Mouse (Mus musculus): Measurements from ENCODE around the gene Tmem184b. TPM values are rescaled to one million over a fixed set of nuclear protein-coding genes. Genes with fewer than 3 reads are reported as not detected.

Gene Tmem184b
- total RNA-seq, 1 experiment from 2014 or later = 54.5 TPM

DNA sequence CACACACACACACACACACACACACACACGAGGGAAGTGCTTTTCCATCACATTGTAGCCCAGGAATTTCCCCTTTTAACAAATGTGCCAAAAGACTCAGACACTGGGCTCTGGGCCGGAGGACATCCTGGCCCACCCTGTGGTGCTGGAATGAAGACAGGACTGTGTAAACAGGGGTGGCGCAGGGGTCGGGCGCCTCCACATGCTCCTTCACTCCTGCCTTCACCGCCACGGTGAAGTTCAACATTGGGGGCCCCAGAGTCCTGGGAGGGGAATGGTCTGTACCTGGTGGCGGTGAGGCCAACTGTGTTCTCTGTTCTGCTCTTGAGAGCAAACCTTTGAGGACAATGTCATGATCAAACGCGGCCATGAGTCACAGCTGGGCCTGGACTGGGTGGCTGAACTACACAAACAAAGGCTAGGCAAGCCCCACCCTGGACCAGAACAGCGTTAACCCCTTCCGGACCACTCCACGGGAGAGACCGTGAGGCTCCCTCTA lies 35.0 kb downstream of the Tmem184b start:
- peak; percentile 58 for DNase-seq

DNA sequence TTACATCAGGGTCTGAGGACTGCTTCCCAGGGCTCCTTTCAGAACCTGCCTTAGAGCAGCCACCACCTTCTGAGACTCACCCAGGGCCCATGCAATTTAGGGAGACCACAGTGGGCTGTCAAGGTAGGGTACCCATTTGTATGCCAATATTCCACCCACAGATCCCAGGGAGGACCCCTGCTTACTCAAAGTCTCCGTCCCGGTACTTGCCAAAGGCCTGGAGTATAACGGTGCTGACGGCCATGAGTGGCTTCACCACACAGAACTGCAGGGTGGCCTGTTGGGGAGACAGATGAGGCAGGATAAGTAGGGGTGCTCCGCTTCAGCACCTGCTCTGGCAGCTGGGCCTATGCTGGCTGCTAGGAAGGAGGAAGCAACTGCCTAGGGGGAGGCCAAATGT lies 37.0 kb downstream of the Tmem184b start:
- no peak for DNase-seq

DNA sequence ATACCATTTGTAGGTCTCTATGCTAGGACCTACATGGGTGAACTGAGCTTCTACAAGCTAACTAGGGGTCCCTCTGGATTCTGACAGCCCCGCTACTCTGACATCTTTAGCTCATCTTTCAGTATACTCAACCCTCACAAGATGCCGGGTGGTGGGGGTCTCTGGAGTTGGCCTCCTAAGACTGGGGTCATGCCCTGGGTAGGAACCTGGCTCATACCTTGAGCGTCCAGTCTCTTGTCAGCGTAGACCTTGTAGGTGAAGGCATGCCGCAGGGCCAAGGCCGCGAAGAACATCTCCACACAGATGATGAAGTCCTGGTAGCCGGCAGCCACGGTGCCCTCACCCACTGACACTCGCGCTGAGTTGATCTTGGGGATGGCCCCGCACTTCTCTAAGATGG lies 38.3 kb downstream of the Tmem184b start:
- DNase-seq = no peak

DNA sequence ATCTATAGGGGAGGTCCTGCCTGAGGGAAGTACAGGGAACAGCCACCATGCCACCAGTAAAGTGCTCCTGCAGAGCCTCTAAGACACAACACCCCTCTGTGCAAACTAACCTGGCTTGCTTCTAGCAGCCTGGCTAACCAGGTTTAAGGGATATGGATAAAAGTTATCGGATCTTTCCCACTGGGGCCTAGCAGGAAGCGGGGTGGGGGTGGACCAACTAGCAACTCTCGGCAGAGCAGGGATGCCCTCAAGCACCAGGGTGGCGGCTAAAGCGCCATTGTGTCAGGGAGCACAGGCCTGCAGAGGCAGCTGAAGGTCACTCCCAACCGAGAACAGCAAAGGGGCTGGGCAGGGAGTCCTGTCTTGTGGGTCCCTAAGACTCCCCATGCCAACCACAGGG lies 39.2 kb downstream of the Tmem184b start:
- no peak for DNase-seq

DNA sequence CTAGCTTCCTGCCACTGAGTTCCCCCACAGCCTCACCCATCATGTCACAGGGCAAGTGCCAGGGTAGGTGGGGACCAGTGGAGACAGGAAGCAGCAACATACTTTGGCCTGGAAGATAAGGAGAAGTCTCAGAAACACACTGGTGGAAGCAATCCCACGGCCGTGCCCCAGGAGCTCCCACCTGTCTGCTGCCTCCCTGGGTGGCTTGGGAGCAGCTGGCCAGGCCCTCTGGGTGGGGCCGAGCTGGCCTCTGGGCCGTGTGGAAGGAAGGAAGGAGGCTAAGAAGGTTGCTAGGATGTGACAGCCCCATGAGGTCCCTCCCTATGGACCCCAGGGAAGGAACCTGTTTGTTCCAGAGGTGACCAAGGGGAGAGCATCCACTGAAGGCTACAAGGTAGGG lies 42.3 kb downstream of the Tmem184b start:
- DNase-seq = no peak

DNA sequence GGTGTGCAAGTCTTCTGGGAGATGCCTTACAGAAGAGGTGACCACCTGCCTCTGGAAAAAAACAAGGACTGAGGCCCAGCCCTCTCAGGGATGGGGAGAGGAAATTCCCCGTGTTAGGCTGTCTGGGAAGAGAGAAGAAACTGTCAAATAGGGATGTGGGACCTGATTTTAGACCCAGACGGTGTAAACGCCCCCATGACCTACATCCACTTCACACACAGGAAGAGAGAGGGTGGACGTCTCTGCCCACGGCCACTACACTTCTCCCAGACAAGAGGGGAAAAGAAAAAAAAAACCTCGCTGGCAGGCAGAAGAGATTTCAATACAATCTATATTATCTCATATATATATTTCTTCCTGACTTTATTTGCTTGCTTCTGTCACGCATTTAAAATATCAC lies 43.0 kb downstream of the Tmem184b start:
- no peak for DNase-seq

DNA sequence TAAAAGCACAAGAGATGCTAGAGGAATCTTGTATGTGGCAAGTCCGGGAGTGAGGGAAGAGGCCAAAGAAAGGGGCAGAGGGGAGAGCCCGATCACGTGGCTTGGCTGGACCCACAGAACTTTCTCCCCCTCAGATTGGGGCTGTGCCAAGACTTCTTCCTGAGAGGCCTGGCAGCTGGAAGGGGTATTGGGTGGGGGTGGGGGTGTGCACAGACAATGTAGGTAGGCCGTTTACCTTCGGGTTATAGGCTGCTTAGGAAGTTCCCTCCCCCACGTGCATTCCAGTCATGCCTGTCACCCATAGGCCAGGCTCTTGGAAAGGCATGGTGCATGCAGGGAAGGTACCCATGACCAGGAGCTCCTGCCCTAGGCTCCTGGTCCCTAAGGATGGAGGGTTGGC lies 43.4 kb downstream of the Tmem184b start:
- no peak for DNase-seq

DNA sequence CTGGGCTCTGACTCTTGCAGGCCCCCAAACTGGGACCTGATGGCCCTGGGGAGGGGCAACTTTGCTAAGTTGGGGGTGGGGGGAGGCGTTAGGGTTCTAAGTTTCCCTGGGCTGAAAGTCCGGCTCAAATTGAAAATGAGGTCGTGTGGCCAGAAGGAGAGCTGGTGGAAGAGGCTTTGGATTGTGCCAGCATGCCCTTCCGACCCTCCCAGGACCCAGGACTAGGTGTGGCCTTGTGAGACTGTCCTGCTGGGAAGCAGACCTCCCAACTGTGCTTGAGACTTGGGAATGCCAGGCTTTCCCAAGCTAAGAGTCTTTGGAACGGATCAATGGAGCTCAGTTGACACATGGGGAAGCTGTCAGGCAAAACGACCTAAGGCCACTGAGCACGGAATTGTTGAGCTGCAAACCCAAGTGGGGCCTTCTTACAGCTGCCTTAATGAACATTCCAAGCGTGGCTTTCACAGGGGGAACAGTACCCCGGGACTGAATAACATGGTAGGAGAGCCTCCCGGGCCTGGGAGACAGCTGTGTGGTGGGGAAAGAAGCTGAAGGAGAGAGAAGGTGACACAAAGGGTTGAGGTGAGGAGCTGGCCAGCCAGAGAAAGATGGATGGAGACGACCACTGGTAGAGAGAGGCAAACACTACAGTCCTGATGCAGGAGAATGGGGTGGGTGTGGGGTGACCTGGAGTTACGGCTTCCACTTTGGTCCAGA lies 45.2 kb downstream of the Tmem184b start:
- no peak for DNase-seq

DNA sequence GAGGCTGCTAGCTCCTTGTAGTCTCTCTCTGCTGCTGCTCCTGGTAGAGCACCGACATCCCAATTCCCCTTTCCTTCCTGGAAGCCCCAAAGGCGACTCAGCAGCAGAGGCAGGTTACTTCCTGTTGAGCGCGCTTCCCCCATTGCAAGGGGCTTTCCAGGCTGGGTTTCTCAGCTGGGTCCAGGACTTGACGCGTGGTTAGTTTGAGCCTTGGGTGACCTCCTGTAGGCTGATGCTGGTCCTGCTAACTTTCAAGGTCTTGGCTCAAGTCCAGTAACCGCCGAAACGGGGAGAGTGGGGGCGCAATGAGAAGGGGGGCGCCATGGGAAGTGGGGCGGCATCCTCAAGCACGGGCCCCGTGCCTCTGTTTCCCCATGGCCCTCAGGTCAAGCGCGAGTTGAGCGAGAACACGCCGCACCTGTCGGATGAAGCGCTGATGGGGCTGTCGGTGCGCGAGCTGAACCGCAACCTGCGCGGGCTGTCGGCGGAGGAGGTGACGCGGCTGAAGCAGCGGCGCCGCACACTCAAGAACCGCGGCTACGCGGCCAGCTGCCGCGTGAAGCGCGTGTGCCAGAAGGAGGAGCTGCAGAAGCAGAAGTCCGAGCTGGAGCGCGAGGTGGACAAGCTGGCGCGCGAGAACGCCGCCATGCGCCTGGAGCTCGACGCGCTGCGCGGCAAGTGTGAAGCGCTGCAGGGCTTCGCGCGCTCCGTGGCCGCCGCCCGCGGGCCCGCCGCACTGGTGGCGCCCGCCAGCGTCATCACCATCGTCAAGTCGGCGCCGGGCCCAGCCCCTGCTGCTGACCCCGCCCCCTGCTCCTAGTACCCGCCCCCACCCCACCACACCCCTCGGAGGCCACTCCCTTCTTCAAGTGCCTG lies 46.1 kb downstream of the Tmem184b start:
- DNase-seq = peak; percentile 74

DNA sequence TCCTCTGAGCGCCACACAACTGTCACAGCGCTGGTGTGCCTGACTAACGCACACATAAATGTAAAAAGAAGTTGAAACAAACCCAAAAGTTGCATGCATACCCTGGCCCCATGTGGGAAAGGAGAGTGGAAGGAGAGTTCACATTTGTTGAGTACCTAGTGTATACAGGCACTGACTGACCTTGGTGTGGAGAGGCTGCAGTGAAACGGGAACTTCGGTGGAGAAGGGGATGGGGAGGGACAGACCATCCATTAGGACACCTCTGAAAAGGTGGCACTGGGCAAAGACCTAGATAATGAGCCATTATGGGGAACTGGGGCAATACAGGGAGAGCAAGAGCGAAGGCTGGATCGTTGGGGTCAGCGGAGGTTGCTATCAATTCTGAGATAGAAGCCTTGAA lies 46.9 kb downstream of the Tmem184b start:
- DNase-seq = no peak

DNA sequence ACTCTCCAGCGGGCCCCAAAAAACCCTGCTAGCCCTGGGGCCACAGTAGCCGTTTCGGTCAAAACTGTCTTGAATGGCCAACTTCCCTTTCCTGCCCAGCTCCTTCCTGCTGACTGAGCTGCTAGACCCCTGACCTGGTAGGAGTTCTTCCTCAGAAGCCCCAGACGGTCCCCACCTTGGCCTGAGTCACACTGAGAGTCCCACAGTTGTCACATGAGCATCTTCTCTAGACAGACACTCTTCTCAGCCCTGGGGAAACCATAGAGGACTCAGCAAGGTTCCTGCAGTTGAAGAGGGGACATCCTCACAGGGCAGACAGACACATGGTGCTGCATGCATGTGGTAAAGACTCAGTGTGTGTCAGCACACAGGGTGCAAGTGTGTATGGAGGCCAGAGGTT lies 48.8 kb downstream of the Tmem184b start:
- DNase-seq = no peak

DNA sequence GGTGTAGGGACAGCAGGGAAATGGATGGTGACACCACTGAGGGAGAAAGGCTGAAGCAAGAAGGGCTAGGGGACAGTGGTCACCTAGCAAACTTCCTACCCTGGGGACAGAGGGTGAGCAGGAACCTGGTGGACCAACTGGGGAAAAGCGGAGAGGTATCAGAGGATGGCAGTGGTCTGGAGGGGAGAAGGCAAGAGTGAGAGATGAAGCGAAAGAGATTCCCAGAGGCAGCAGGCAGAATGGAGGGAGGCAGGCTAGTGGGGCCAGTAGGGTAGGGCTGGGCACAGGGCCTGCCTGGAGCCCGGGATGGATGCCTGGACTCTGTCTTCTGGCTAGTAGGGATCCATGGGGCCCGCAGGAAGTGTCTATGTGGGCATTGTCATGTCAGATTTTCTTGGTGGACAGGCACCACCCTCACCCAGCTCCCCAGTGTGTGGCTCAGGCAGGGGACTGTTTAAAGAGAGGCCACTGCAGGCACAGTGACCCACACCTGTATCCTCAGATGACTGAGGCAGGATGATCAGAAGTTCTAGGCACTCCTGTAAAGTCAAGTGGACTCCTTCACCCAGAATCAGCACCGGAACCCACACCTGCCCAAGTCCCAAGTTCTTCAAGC lies 49.6 kb downstream of the Tmem184b start:
- DNase-seq = no peak

DNA sequence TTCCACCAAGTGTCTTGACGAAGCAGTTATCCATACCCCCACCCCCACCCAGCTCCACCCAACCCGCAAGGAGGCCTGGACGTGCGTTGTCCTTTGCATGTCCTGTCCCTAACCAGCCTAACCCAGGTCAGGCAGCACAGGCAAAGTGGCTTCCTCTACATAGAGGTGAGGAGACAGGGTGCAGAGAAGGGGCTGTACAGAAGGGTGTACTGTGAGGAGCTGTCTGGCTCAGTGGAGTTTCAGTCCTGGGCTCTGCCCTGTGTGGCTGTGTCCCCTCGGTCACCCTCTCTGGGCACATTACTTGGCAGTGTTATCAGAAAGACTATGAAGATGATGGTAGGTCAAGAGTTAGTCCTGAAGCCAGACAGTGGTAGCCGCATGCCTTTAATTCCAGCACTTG lies 50.9 kb downstream of the Tmem184b start:
- DNase-seq = no peak

DNA sequence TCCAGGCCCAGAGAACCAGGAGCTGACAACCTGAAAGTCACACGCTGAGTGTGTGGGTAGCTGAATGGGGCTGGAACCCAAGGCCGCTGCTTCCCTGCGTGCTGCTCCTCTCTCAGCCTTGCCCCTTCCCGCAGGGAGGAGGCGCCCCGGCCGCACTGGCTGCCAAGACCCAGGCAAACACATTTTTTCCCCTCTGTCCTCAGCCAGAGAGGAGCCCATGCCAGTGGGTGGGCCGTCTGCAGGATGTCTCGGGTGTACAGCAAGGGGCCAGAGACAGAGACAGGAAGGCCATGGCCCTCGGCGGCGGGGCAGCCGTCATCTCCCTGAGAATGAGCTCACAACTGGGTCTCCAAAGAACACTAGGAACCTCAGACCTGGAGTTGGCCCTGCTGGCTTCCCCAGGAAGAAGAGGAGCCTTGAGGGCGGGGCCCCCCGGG lies 52.0 kb downstream of the Tmem184b start:
- DNase-seq = peak; percentile 40

DNA sequence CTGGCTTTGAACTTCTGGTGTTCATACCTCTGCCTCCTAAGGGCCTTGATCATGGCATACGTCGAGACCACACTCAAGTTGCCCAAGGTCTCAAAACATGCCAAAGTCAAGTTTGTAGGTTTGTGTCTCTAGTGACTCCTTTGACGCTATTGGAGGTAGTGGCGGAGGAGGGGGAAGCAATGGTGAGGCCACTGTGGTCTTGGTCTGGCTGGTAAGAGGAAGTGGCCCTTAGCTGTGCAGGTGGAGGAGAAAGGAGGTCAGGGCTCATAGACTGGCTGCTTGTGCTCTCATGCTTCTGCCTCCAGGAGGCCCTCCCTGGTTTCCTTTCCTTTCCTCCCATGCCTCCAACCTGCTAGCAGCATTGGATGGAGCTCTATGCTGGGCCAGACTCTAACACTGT lies 52.5 kb downstream of the Tmem184b start:
- no peak for DNase-seq

DNA sequence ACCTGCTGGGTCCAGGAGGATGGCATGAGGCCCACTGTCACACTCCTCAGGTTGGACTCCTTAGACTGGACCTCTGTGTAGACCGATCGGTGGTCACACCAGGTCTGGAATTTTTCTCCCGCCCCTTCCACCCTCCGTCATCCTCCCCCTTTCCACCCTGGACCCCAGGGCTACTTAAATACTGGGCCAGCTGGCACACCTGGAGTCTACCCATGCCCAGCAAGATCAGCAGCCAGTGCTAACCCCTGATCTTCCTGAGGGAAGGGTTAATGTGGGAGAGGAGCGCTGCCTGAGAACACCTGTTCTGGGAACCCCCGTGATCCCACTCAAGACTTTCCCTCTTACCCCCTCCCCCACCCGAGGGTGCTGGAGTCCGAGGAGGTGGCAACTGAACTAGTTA lies 54.7 kb downstream of the Tmem184b start:
- no peak for DNase-seq

DNA sequence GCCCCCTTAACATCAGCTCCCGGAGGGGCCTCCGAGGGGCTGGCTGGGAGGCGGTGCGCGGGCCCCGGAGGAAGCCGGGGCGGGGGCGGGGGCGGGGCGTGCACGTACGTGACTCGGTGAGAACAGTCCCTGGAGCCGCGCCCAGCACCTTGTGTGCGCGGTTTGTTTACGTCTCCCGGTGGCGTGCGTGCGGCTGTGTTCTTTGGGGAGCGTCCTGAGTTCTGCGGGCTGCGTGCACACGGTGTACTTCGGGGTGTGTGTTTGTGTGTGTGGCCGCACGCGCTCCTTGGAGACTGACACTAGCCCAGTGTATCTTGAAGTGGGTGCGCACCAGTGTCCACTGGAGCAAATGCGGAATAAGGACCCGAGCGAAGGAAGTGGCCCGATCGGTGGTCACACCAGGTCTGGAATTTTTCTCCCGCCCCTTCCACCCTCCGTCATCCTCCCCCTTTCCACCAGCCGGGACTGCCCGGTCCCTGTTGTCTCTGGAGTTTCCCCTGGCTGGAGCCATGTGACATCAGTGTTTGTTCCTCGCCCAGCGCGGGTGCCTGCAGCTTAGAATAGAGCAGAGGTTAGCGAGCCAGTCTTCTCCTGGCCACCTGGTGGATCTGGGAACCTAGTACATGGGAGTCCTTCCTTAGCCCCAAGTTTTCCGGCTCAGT lies 55.4 kb downstream of the Tmem184b start:
- peak; percentile 60 for DNase-seq

DNA sequence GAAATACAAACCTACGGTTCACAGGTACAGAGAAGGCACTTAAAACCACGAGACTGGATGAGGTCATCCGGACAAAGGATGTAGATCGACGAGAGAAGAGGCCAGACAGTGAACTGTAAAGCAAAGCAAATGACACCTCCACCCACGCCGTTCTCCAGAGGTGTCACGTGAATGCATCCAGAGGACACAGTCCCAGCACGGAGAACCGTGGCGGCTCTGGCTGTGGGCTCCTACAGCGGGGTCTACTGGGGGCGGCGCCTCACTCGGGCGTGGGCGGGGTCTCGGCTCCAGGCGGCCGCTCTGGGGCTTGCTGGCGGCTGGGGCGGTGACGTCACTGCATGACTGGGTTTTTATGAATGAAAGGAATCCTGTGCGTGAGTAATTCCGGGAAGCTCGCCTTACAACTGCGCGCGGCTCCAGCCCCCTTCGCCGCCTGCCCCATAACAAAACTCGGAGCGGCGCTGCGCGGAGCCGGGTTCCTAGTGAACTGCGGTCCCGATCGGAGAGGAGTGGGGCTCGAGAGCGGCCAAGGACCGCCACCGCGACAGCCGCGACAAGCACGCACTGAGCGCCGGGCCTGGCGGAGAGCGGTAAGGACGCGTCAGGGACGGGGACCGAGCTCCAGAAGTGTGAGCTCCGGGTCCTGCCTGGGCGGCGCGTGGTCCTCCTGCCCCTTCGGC lies 56.1 kb downstream of the Tmem184b start:
- DNase-seq = peak; percentile 93

DNA sequence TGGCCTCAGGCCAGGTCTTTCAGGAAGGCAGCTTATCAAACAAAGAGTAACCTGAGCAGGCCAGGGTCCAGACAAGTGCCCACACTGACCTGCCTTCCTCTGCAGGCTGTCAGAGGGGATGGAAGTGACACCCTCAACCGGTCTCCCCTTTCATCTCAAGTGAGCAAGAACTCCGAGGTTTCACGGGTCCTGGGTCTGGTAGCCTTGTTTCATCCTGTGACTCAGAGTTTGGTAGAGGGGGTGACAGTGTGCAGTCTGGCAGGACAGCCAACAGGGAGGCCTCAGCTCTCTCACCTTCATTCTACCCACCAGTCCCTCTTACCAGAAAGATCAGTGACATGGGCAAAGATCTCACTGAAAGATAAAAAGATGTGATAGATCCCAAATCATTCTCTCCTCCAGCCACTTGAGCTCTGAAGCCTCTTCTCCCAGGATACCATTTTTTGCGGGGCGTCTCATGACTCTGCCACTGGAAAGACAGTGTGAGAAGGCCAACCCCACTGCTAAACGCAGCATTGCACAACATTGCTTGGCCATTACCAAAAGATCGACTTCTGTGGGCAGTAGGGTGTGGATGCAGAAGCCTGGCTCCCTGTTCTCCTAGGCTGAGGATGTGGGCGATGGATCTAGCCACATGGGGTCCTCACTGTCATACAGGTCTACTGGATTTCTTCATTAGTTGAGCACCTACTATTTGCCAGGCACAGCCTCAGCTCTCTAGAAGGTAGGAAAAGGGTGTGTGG lies 57.1 kb downstream of the Tmem184b start, which contains the start of gene Maff:
TSS of gene Maff (plus strand) at position 571 of the 743 bp plus-strand sequence.
- no peak for DNase-seq

DNA sequence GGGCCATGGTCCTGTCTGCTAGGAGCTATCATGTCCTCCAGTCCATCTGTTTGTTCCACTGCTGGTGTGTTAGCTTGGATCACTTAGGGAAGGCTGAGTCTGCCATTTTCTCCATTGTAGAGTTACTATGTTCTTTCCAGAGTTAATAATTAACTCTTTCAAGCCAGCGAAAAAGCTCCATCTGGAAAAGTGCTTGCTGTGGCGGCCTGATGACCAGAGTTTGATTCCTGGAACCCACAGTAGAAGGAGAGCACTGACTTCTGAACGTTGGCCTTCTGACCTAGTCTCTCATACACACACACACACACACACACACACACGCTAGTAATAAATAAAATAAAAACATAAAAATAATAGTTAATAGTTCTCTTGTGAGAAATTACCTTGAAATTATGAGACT lies 58.7 kb downstream of the Tmem184b start:
- no peak for DNase-seq

Measured in adrenal gland, postnatal 25 days (tissue).